Mouse (Mus musculus) gastrocnemius, adult 2 months (tissue): ENCODE data around the gene Ghr. TPM values are rescaled to one million over a fixed set of nuclear protein-coding genes. Genes with fewer than 3 reads are reported as not detected.

Experiments used
- DNase-seq: peaks from one replicate; pipeline ENCODE4 v3.0.0; 2022
- H3K27ac ChIP-seq: fragments of 200-600 bp; 2 replicates; pipeline ENCODE4 v1.8.1; 2022; ENCODE audit warnings: mild to moderate bottlenecking
- H3K4me3 ChIP-seq: fragments of 200-600 bp; 2 replicates; pipeline ENCODE4 v1.8.1; 2022; ENCODE audit warnings: mild to moderate bottlenecking, moderate library complexity
- CTCF ChIP-seq: fragments of 200-600 bp; IDR thresholded peaks from 2 replicates; pipeline ENCODE4 v1.8.1; 2022; ENCODE audit warnings: antibody characterized with exemption, mild to moderate bottlenecking, moderate library complexity
- intact Hi-C: fragments of 180-260 bp; cut with DNase I; formaldehyde crosslinking; loops from one replicate; pipeline ENCODE4 v1.15.1; 2025
- total RNA-seq, 2 experiments: library from RNA; stranded (reverse); gene quantifications; 2 replicates each; pipeline ENCODE4 v1.2.3; 2021

Ghr gene
- total RNA-seq, 2 experiments from 2014 or later = 136 to 166 TPM

DNA sequence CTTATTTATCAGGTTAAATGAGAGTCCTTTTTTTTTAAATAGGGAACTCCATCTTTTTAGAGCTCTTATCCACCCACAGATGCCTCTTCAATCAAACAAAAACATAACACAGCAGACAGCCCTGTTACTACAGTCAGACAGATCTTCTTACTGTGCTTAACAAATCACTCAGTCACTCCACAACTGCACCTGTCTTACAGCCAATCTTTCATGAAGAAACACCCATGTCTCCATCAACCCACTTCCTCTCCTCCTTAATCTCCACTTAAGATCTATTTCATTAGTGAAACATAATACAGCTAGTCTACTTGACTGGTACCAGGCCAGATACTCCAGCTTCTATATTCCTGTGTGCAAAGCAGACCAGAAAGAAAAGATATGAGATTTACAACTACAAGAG lies 153.9 kb downstream of the Ghr start:
- H3K4me3 ChIP-seq = no peak overlapping the region

DNA sequence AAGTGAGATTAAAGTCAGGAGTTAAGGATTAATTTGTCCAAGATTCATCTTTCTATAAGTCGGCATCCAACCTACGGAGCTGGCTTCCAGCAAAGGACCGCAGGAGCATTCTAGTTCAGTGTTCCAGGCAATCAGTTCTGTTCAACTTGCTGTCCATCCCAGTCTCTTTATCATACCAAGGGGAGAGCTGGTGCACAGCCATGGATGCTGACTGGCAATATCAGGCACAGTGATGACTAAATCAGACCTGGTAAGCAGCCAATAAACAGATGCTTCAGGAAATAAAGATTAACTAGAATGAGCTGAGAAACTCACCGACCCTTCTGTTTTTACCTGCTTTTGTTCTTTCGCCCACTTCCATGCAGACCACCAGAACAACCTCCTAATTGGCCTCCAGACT lies 154.3 kb downstream of the Ghr start:
- no peak overlapping the region for H3K4me3 ChIP-seq
- intact Hi-C loops = no loop called here
- TF ChIP-seq CTCF = no peak
- DNase-seq = no peak
- peak overlapping the region; percentile 44 for H3K27ac ChIP-seq

More for the DNA sequence above, 153.9 kb downstream of the Ghr start:
- intact Hi-C loops = no loop called here
- peak overlapping the region; percentile 44 for H3K27ac ChIP-seq
- no peak for TF ChIP-seq CTCF
- no peak for DNase-seq

DNA sequence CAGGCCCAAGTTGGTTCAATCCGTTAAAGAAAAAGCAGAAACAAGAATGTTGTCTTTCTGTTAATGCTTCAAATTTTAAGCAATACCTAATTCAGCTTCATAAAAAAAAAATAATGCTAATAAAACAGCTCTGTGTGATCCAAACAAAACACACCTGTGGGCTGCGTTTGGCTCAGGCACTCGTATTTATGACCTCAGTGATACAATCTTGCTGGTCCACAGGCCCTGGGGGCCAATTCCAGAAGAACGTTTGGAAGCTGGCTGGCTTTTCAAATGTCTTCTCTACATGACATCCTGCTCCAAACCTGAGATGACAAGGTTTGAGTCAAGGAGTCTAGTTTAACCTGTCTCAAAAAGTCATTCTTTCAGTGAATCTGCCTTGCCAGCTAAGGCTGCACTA lies 156.9 kb downstream of the Ghr start:
- TF ChIP-seq CTCF = no peak
- intact Hi-C loops = no loop called here
- Histone ChIP-seq H3K4me3 (no peak overlapping the region), H3K27ac (no peak overlapping the region)
- no peak for DNase-seq

DNA sequence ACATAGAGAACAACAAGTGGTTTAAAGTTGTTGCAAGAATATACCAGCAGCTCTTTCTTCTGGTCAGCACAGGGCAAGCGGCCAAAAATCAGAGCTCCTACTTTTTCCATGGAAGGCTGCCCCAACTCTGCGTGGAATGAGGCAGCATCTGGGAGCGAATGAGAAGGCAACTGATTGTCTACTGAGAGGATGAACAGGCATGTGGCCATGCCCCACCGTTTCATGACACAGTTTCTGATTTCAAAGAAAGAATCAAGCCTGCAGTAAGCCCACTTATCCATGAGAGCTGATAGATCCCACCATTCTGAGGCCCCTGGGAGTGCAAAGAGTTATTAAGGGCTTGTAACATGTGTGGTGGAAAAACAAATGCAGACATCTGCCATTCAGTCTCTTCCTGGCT lies 160.1 kb downstream of the Ghr start:
- DNase-seq = peak; percentile 62
- H3K4me3 ChIP-seq = no peak overlapping the region
- no peak for TF ChIP-seq CTCF
- peak overlapping the region; percentile 1; the same call in 1 of the 2 replicates for H3K27ac ChIP-seq
- intact Hi-C loops = no loop called here

DNA sequence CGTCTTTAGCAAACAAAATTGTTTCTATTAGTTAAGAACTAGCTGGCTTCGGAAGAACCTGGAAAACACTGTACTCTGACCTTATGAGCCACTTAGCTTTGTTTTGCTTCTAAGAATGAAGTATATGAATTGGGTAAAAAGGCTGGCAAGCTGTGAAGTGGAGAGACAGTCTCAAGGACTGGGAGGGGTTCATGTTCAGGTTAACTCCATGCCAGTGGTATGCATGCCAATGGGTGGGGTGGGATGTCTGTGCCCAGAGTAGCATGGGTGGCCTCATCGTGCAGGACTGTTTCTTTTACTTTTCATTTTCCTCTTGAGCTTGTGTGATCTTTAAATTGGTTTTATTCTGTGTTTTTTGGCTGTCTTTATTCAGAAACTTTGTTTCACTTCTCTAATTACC lies 165.6 kb downstream of the Ghr start:
- intact Hi-C loops = no loop called here
- H3K4me3 ChIP-seq = no peak overlapping the region
- DNase-seq = no peak
- H3K27ac ChIP-seq = no peak overlapping the region
- TF ChIP-seq CTCF = no peak

DNA sequence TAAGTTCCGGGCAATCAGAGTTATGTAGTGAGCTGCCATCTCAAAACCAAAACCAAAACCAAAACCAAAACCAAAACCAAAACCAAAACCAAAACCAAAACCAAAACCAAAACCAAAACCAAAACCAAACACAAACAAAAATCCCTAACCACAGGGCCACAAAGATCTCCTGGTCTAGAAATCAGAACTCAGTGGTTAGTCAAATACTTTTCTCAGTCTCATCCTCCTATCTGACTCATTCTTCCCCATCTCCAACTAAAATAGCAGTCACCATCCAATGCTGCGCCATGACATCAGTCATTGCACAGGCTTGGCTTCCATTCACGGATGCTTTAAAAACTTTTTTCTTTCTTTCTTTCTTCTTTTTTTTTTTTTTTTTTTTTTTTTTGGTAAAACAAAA lies 170.2 kb downstream of the Ghr start:
- intact Hi-C loops = no loop called here
- H3K27ac ChIP-seq = no peak overlapping the region
- no peak for TF ChIP-seq CTCF
- no peak overlapping the region for H3K4me3 ChIP-seq
- no peak for DNase-seq

DNA sequence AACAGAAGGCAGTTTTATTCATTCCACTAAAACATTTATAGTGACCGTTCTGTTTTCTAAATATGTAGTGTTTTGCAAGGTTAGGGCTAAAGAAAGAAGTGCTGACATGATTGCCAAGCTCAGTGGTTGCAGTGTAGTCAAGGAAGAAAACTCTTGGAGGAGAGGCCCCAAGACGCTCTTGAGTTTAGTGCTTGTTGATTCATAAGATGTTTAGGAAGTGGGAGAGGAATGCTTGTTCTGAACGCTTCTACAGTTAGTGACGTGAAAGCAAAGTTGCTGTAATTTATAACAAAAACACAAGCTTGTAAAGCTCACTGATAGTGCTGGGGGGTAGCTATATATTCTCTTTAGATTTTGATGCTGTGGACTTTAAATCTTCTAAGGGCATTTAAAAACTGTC lies 174.8 kb downstream of the Ghr start:
- intact Hi-C loops = no loop called here
- DNase-seq = no peak
- TF ChIP-seq CTCF = no peak
- H3K27ac ChIP-seq = no peak overlapping the region; the same call in 1 of the 2 replicates
- no peak overlapping the region for H3K4me3 ChIP-seq

DNA sequence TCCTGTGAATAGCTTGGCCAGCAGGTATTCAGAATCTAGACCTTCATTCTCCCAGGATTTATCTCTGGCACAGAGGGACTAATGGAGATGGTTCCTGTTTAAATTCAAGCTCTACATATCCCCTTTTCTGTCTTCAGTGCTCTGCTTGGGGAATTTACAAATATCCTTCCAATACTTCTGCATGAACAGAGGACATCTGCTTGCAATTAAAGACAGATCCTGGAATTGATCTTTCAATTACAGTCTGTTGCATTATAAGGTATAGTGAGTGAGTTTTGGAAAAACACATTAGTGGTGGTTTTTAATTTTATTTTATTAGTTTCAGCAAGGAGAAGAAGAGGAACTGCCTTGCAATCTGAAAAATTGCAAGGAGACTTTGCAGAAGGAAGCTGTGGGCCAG lies 184.1 kb downstream of the Ghr start:
- intact Hi-C loops = no loop called here
- H3K27ac ChIP-seq = no peak overlapping the region; the same call in 1 of the 2 replicates
- H3K4me3 ChIP-seq = no peak overlapping the region
- no peak for DNase-seq
- no peak for TF ChIP-seq CTCF

DNA sequence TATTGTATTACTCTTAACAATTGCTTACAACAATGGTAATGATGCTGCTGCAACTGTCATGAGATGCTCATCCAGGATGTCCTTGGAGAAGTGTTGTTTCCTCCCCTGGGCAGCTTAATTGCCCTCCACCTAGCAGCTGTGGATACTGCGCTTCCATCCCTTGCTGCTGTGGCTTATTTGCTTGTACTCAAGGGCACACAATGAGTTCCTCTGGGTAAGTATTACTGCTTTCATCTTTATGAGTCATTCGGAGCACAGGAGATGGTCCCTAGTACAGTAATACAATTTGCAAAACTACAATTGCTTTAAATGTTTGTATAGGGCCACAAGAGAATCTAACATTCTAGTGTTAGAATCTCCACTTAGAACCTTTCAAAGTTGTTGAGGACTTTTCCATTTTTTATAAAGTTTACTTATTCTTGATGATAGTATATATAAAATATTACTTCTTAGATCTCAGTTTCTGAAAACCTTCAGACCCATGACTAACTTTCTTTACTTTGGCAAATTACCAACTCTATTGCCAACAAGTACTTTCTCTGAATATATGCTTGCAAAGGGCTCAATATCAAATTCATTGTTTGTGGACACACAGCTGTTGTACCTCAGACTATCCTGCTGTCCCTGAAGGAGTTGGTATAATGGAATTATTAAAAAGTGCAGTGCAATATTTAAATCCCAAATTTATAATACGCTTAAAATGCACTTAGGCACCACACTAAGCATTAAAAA lies 185.8 kb downstream of the Ghr start:
- no peak for DNase-seq
- H3K4me3 ChIP-seq = no peak overlapping the region
- no peak for TF ChIP-seq CTCF
- H3K27ac ChIP-seq = no peak overlapping the region
- intact Hi-C loops = no loop called here

DNA sequence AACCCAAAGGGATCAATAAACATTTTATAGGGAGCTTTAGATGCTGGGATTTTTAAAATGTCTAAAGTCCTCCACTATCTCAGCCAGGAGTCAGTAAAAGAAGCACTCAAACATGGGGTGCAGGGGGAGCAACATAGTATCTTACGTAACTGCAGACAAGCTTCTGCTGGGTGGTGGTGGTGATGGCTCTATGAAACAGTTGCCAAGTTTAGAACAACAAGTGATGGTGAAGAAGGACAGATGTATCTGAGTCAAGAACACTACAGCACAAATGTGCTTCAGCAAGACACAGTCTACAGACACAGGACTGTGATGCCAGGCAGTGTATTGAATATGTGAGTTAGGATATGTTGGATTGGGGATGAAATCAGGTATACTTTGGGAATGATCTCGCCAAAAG lies 187.1 kb downstream of the Ghr start:
- DNase-seq = no peak
- TF ChIP-seq CTCF = no peak
- intact Hi-C loops = no loop called here
- Histone ChIP-seq H3K4me3 (no peak overlapping the region), H3K27ac (no peak overlapping the region)

DNA sequence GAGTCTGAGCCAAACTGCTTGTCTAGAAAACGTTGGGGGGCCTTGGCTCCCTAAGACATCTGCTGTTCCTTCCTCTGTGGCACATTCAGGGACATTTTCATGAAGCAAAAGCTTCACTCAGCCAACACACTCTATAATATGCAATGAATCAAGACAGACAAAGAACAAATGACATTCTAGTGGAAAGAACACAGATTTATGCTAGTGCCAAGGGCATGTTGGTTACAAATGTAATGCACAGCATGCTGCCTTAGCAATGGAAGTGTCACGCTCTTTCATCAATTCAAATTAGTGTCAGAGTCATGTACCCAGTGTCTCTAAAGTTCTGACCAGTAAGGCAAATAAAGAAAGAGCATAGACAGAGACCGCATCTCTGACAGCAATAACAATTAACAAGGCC lies 187.6 kb downstream of the Ghr start:
- no peak for DNase-seq
- Histone ChIP-seq H3K27ac (no peak overlapping the region), H3K4me3 (no peak overlapping the region)
- intact Hi-C loops = no loop called here
- no peak for TF ChIP-seq CTCF

DNA sequence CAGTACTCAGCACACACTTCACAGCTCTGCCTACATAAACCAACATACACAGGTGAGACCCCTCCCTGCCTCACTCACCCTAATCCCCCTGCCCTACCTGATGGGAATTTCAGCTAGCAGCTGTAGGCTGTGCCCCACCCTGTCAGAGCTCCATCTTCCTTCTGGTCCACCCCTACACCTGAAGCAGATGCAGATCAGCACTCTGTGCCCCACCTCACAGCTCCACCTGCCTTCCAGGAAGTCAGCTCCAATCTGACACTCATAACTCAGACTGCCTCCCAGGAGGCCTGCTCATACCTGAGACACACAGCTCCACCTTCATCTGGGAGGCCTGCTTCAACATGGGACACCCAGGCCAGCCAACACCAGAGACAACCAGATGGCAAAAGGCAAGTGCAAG lies 192.6 kb downstream of the Ghr start:
- DNase-seq = no peak
- no peak for TF ChIP-seq CTCF
- intact Hi-C loops = no loop called here

DNA sequence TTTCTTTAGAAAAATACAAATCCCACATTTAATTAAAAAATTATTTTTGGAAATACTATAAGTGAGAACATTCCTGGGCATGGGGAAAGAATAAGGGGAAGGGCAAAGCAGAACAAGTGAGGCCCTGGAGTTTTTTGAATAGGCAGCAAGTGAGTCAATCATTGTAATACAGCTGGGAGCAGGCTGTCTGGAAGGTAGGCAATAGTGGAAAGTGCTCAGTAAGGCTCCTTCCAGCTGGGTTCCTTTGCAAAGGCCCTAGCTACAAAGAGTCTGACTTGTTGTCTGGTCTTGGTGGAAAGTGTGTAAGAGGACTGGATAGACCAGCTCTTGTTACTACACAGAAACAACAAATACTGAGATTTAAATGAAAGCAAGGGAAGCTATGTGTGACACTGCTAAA lies 194.3 kb downstream of the Ghr start:
- Histone ChIP-seq H3K4me3 (no peak overlapping the region), H3K27ac (no peak overlapping the region)
- intact Hi-C loops = no loop called here
- no peak for TF ChIP-seq CTCF
- DNase-seq = no peak

More for the DNA sequence above, 192.6 kb downstream of the Ghr start:
- Histone ChIP-seq H3K27ac (no peak overlapping the region), H3K4me3 (no peak overlapping the region)

DNA sequence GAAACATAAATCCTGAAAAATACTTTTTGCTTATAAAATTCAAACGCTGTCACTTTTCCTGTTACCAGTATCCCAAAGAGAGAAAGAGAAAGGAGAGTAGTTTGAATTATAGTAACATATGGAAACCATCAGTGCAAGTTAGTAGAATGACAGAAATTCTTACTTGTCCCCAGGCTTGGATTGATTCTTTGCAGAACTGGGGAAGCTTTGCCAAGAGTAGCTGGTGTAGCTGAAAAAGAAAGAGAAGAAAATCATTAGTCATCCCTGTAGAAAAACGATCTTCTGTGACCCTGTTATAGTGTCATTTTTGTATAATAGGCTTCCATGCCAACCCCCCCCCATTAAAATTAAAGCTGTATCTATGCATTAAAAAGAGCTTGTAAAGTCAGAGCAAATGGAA lies 194.8 kb downstream of the Ghr start:
- no peak for TF ChIP-seq CTCF
- Histone ChIP-seq H3K27ac (no peak overlapping the region), H3K4me3 (no peak overlapping the region)
- intact Hi-C loops = no loop called here
- no peak for DNase-seq

DNA sequence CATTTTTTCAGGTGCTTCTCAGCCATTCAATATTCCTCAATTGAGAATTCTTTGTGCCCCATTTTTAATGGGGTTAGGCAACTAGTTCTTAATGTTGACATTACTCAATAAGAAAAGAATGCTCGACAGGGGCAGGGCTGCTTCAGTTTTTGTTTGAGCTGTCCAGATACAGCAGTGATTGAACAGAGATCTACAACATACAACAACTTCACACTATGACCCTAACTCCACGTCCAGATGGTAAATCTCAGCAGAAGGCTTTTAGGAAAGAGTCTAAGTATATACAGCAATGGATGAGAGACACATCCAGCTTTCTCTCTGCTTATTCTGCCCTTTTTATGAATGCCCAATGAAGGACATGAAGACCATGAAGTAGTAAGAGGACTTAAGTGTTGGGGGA lies 199.5 kb downstream of the Ghr start:
- no peak for TF ChIP-seq CTCF
- DNase-seq = no peak
- H3K27ac ChIP-seq = no peak overlapping the region

More for the DNA sequence above, 199.5 kb downstream of the Ghr start:
- intact Hi-C loops = no loop called here
- H3K4me3 ChIP-seq = no peak overlapping the region
